Mouse (Mus musculus) thymus, postnatal 14 days (tissue): ENCODE measurements around the gene Prkci.

Source experiments
- DNase-seq: peaks from one replicate; pipeline ENCODE4 v3.0.0; 2021

Gene Prkci

GRCm38 (mm10) chr3:30995899-30996687 is 546 bp downstream of the Prkci start:
- no peak for DNase-seq

- DNase-seq: no peak
Measured at GRCm38 (mm10) chr3:30996688-30997014, 1.1 kb downstream of the Prkci start.

- no peak for DNase-seq
Measured at GRCm38 (mm10) chr3:30999401-31000017, 4.0 kb downstream of the Prkci start.

GRCm38 (mm10) chr3:31000018-31000407 is 4.5 kb downstream of the Prkci start:
- peak; percentile 13 for DNase-seq

GRCm38 (mm10) chr3:31001048-31001676 is 5.6 kb downstream of the Prkci start:
- no peak for DNase-seq

- no peak for DNase-seq
Measured at GRCm38 (mm10) chr3:31004320-31005209, 9.0 kb downstream of the Prkci start.

- DNase-seq: no peak
Measured at GRCm38 (mm10) chr3:31014374-31014773, 18.8 kb downstream of the Prkci start.

GRCm38 (mm10) chr3:31015682-31016443 is 20.3 kb downstream of the Prkci start:
- DNase-seq: no peak

- DNase-seq: no peak
Measured at GRCm38 (mm10) chr3:31016594-31017196, 21.1 kb downstream of the Prkci start.

GRCm38 (mm10) chr3:31017652-31018051 is 22.1 kb downstream of the Prkci start:
- no peak for DNase-seq

GRCm38 (mm10) chr3:31019287-31019686 is 23.7 kb downstream of the Prkci start:
- no peak for DNase-seq

GRCm38 (mm10) chr3:31019793-31020447 is 24.4 kb downstream of the Prkci start:
- DNase-seq: no peak

- DNase-seq: no peak
Measured at GRCm38 (mm10) chr3:31020656-31021055, 25.1 kb downstream of the Prkci start.

- DNase-seq: no peak
Measured at GRCm38 (mm10) chr3:31022895-31023436, 27.4 kb downstream of the Prkci start.

GRCm38 (mm10) chr3:31027718-31028117 is 32.2 kb downstream of the Prkci start:
- DNase-seq: no peak

GRCm38 (mm10) chr3:31031621-31032020 is 36.1 kb downstream of the Prkci start:
- no peak for DNase-seq

- no peak for DNase-seq
Measured at GRCm38 (mm10) chr3:31033644-31034043, 38.1 kb downstream of the Prkci start.

- no peak for DNase-seq
Measured at GRCm38 (mm10) chr3:31037851-31038250, 42.3 kb downstream of the Prkci start.

GRCm38 (mm10) chr3:31038689-31039088 is 43.1 kb downstream of the Prkci start:
- DNase-seq: no peak

- no peak for DNase-seq
Measured at GRCm38 (mm10) chr3:31042992-31043391, 47.4 kb downstream of the Prkci start.

- DNase-seq: peak; percentile 45
Measured at GRCm38 (mm10) chr3:31047263-31047662, 51.7 kb downstream of the Prkci start.
